ENCODE assay signal across 10 mouse cellular contexts in the genomic region with DNA sequence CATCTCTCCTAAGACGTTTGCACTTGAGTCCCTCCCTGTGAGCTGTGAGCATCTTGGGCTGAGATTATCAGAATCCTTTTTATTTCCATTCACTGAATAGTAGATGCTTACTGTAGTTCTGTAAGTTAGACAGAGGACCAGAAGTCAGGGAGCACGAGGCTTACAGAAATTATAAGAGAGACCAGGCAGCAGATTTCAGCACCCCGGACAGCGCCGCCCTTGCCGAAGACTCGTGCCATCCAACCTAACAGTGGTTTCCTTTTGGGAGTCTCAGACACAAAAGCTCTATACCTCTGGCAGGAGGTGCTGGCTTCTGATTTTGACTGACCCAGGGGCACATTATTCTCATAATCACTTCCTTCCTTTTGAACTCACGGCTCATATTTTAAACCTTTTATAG. TPM values are rescaled to one million over a fixed set of nuclear protein-coding genes. Genes with fewer than 3 reads are reported as not detected.
DNase-seq lines count a peak whose midpoint lies in the region; ATAC-seq lines count a peak whose summit lies in the region.
"Had no signal": no experiment of that assay in that cellular context is flagged by ENCODE, and none has a peak within 500 bp of the region (broad histone marks: within the 10 kb centered on the region; RNA-seq: fewer than 3 reads in every experiment).

No protein-coding gene starts in this region.

- no peaks in the 10 kb centered on the region for H3K27me3 ChIP-seq in intestine, embryonic 14.5 days (replicated peaks; ENCODE audit: control insufficient read depth, insufficient read depth, low read length)
- H3K27me3 ChIP-seq in intestine, embryonic 16.5 days (replicated peaks; ENCODE audit: control insufficient read depth, insufficient read depth, low read length): no peaks in the 10 kb centered on the region
- H3K27me3 ChIP-seq in forebrain, embryonic 16.5 days (replicated peaks; ENCODE audit: control insufficient read depth, insufficient read depth, low read length): no peaks in the 10 kb centered on the region

- no peak overlapping the region for H3K27ac ChIP-seq in intestine, embryonic 14.5 days (ENCODE audit: low read depth)
- H3K27ac ChIP-seq in intestine, embryonic 16.5 days (ENCODE audit: low read length): no peak overlapping the region
- no peak overlapping the region for H3K27ac ChIP-seq in forebrain, embryonic 16.5 days (ENCODE audit: low read length)
- H3K27ac ChIP-seq: neural tube, embryonic 13.5 days had no signal

- DNase-seq in intestine, embryonic 14.5 days (ENCODE audit: low spot score): peak; percentile 92
- DNase-seq in ES-CJ7 (ENCODE audit: low read depth, low spot score): peak; percentile 53
- peak; percentile 48 for DNase-seq in c-Kit-positive CD71-positive TER-119-negative erythroid progenitor cells, embryonic 14.5 days (ENCODE audit: low read depth)
- peak; percentile 57 for DNase-seq in lung, postnatal 36 days
- DNase-seq in right cerebral cortex, postnatal 25 days: no peak

- 17% methylated on average over 8 of the region's 8 CpGs for WGBS in intestine, embryonic 14.5 days
- 11% methylated on average over 8 of the region's 8 CpGs for WGBS in intestine, embryonic 16.5 days
- WGBS in forebrain, embryonic 16.5 days: 14% methylated on average over 8 of the region's 8 CpGs

- no peaks in the 10 kb centered on the region for H3K4me1 ChIP-seq in intestine, embryonic 14.5 days (replicated peaks; ENCODE audit: control insufficient read depth, insufficient read depth, low read length)
- H3K4me1 ChIP-seq in intestine, embryonic 16.5 days (ENCODE audit: control insufficient read depth, insufficient read depth, low read length): no peaks in the 10 kb centered on the region
- H3K4me1 ChIP-seq in forebrain, embryonic 16.5 days (replicated peaks; ENCODE audit: control insufficient read depth, insufficient read depth, low read length): no peaks in the 10 kb centered on the region
- H3K4me1 ChIP-seq: neural tube, embryonic 13.5 days had no signal

- H3K36me3 ChIP-seq in intestine, embryonic 14.5 days (ENCODE audit: control insufficient read depth, insufficient read depth, low read length): no peaks in the 10 kb centered on the region
- no peaks in the 10 kb centered on the region for H3K36me3 ChIP-seq in intestine, embryonic 16.5 days (ENCODE audit: control insufficient read depth, insufficient read depth, low read length)
- H3K36me3 ChIP-seq in forebrain, embryonic 16.5 days (ENCODE audit: control insufficient read depth, insufficient read depth): no peaks in the 10 kb centered on the region
- H3K36me3 ChIP-seq: neural tube, embryonic 13.5 days had no signal

- H3K4me3 ChIP-seq in intestine, embryonic 14.5 days (ENCODE audit: low read depth, low read length): no peak overlapping the region
- H3K4me3 ChIP-seq in intestine, embryonic 16.5 days (ENCODE audit: low read length): no peak overlapping the region
- no peak overlapping the region for H3K4me3 ChIP-seq in forebrain, embryonic 16.5 days (replicated peaks; ENCODE audit: low read length)
- H3K4me3 ChIP-seq: neural tube, embryonic 13.5 days had no signal

- no peak overlapping the region for H3K4me2 ChIP-seq in intestine, embryonic 14.5 days (ENCODE audit: low read length)
- no peak overlapping the region for H3K4me2 ChIP-seq in intestine, embryonic 16.5 days (ENCODE audit: low read depth, low read length)
- H3K4me2 ChIP-seq in forebrain, embryonic 16.5 days (ENCODE audit: low read length): no peak overlapping the region
- H3K4me2 ChIP-seq: neural tube, embryonic 13.5 days had no signal

- no peaks in the 10 kb centered on the region for H3K9me3 ChIP-seq in intestine, embryonic 14.5 days (ENCODE audit: control insufficient read depth, low read length)
- no peaks in the 10 kb centered on the region for H3K9me3 ChIP-seq in intestine, embryonic 16.5 days (ENCODE audit: control insufficient read depth, low read length)
- no peaks in the 10 kb centered on the region for H3K9me3 ChIP-seq in forebrain, embryonic 16.5 days (ENCODE audit: control insufficient read depth, low read length)
- H3K9me3 ChIP-seq: neural tube, embryonic 13.5 days had no signal

- H3K9ac ChIP-seq in intestine, embryonic 14.5 days (ENCODE audit: low read length): no peak overlapping the region
- H3K9ac ChIP-seq in intestine, embryonic 16.5 days (ENCODE audit: low read depth, low read length): no peak overlapping the region
- H3K9ac ChIP-seq in forebrain, embryonic 16.5 days (replicated peaks; ENCODE audit: low read depth, low read length): no peak overlapping the region
- H3K9ac ChIP-seq: neural tube, embryonic 13.5 days had no signal

- ATAC-seq in intestine, embryonic 14.5 days (replicated peaks; ENCODE audit: low FRiP score, low TSS enrichment, low read depth): no peak
- no peak for ATAC-seq in intestine, embryonic 16.5 days
- no peak for ATAC-seq in inflammation-experienced regulatory T-cells, adult 6 months
- no peak for ATAC-seq in forebrain, embryonic 16.5 days

RNA-seq across cellular contexts. Expression of gene Sec14l3, which starts 12.0 kb away (rescaled TPM):
- not detected in 2 replicates for polyA plus RNA-seq in intestine, embryonic 14.5 days (2014; fragmentation: Nextera tagmentation; extraction: Ambion mirVana)
- polyA plus RNA-seq in intestine, embryonic 16.5 days (2015; fragmentation: Nextera tagmentation; extraction: Ambion mirVana): not detected in 2 replicates
- not detected for polyA plus RNA-seq in inflammation-experienced regulatory T-cells, adult 6 months (2017; shearing (Covaris generic))
- polyA plus RNA-seq in forebrain, embryonic 16.5 days (2015; fragmentation: Nextera tagmentation; extraction: Ambion mirVana): 1.2 and 2.8 TPM in 2 replicates

RNA-seq across cellular contexts. Expression of gene Mtfp1, which starts 18.6 kb away (rescaled TPM):
- 22.5 and 25.2 TPM in 2 replicates for polyA plus RNA-seq in intestine, embryonic 14.5 days (2014; fragmentation: Nextera tagmentation; extraction: Ambion mirVana)
- 38.1 and 41.6 TPM in 2 replicates for polyA plus RNA-seq in intestine, embryonic 16.5 days (2015; fragmentation: Nextera tagmentation; extraction: Ambion mirVana)
- polyA plus RNA-seq in inflammation-experienced regulatory T-cells, adult 6 months (2017; shearing (Covaris generic)): 1 to 10 TPM; 1.1 to 3.8 (median 3.2) TPM
- 8.8 and 10.3 TPM in 2 replicates for polyA plus RNA-seq in forebrain, embryonic 16.5 days (2015; fragmentation: Nextera tagmentation; extraction: Ambion mirVana)

RNA-seq across cellular contexts. Expression of gene Sec14l4, which starts 45.4 kb away (rescaled TPM):
- polyA plus RNA-seq in intestine, embryonic 14.5 days (2014; fragmentation: Nextera tagmentation; extraction: Ambion mirVana): 0.05 and 0.38 TPM in 2 replicates
- 0.47 and 0.56 TPM in 2 replicates for polyA plus RNA-seq in intestine, embryonic 16.5 days (2015; fragmentation: Nextera tagmentation; extraction: Ambion mirVana)
- polyA plus RNA-seq in inflammation-experienced regulatory T-cells, adult 6 months (2017; shearing (Covaris generic)): not detected
- not detected in 2 replicates for polyA plus RNA-seq in forebrain, embryonic 16.5 days (2015; fragmentation: Nextera tagmentation; extraction: Ambion mirVana)
- polyA plus RNA-seq: heart, postnatal 0 days; neural tube, embryonic 13.5 days had no signal

RNA-seq across cellular contexts. Expression of gene Sec14l2, which starts 46.6 kb away (rescaled TPM):
- polyA plus RNA-seq in intestine, embryonic 14.5 days (2014; fragmentation: Nextera tagmentation; extraction: Ambion mirVana): 0.84 and 1.1 TPM in 2 replicates
- polyA plus RNA-seq in intestine, embryonic 16.5 days (2015; fragmentation: Nextera tagmentation; extraction: Ambion mirVana): 1.7 and 2.9 TPM in 2 replicates
- polyA plus RNA-seq in inflammation-experienced regulatory T-cells, adult 6 months (2017; shearing (Covaris generic)): 1 to 10 TPM in 2 of 3 experiments, under 1 TPM in 1; 0.79 to 2.7 (median 1.3) TPM
- 1.6 and 1.7 TPM in 2 replicates for polyA plus RNA-seq in forebrain, embryonic 16.5 days (2015; fragmentation: Nextera tagmentation; extraction: Ambion mirVana)

RNA-seq across cellular contexts. Expression of gene Rnf215, which starts 58.4 kb away (rescaled TPM):
- 24.9 and 27.7 TPM in 2 replicates for polyA plus RNA-seq in intestine, embryonic 14.5 days (2014; fragmentation: Nextera tagmentation; extraction: Ambion mirVana)
- 17.3 and 19.2 TPM in 2 replicates for polyA plus RNA-seq in intestine, embryonic 16.5 days (2015; fragmentation: Nextera tagmentation; extraction: Ambion mirVana)
- polyA plus RNA-seq in inflammation-experienced regulatory T-cells, adult 6 months (2017; shearing (Covaris generic)): 10 to 100 TPM in 1 of 3 experiments, 1 to 10 TPM in 2; 7.5 to 10.4 (median 8.4) TPM
- polyA plus RNA-seq in forebrain, embryonic 16.5 days (2015; fragmentation: Nextera tagmentation; extraction: Ambion mirVana): 51.7 and 52.6 TPM in 2 replicates
